Mouse (Mus musculus) CH12.LX (cell line): ENCODE measurements around the gene Rrp36. TPM values are rescaled to one million over a fixed set of nuclear protein-coding genes. Genes with fewer than 3 reads are reported as not detected.

Source experiments
- DNase-seq: peaks from one replicate; pipeline ENCODE4 v3.0.0-alpha.2; 2013; ENCODE audit errors: extremely low read depth
- H3K27ac ChIP-seq: 2 replicates; pipeline ENCODE4 v1.5.1; 2012; ENCODE audit warnings: low read depth, mild to moderate bottlenecking, control low read depth, moderate library complexity; ENCODE audit not compliant: insufficient read depth
- H3K27me3 ChIP-seq: replicated peaks from 2 replicates; pipeline ENCODE3; 2012; ENCODE audit warnings: inconsistent platforms
- H3K36me3 ChIP-seq, 2 experiments: replicated peaks in 1 of 2; 2 replicates each; pipeline versions ENCODE3 to v1.6.1; 2012; ENCODE audit warnings: inconsistent platforms in 1 of 2, low read length in 1 of 2, mild to moderate bottlenecking in 1 of 2, mixed read lengths in 1 of 2, moderate library complexity in 1 of 2; ENCODE audit not compliant: control insufficient read depth in 1 of 2, insufficient read depth in 1 of 2
- H3K4me1 ChIP-seq, 2 experiments: 2 replicates each; pipeline ENCODE4 v1.6.1; 2012; ENCODE audit warnings: inconsistent platforms in 1 of 2, moderate library complexity in 1 of 2; ENCODE audit not compliant: insufficient read depth in 2 of 2, control insufficient read depth in 1 of 2
- H3K4me2 ChIP-seq: 2 replicates; pipeline ENCODE4 v1.6.1; 2012; ENCODE audit warnings: low read depth, mild to moderate bottlenecking, control low read depth; ENCODE audit not compliant: poor library complexity, insufficient read depth, severe bottlenecking
- H3K4me3 ChIP-seq, 3 experiments: fragments of 150-350 bp in 1 of 3; sonication (generic) in 1 of 3; replicated peaks in 1 of 3; 2 replicates each; pipeline versions ENCODE3 to v1.5.1; 2011 to 2012; ENCODE audit warnings: low read depth in 2 of 3, low read length in 2 of 3, mild to moderate bottlenecking in 2 of 3, moderate library complexity in 2 of 3, control low read depth in 1 of 3, improper control_type of control experiment in 1 of 3, inconsistent platforms in 1 of 3, mixed read lengths in 1 of 3; ENCODE audit not compliant: poor library complexity in 1 of 3
- H3K79me2 ChIP-seq: replicated peaks from 2 replicates; pipeline ENCODE4 v1.6.1; 2012; ENCODE audit warnings: mild to moderate bottlenecking, moderate library complexity; ENCODE audit not compliant: control insufficient read depth, poor library complexity, insufficient read depth, severe bottlenecking; ENCODE audit errors: extremely low read depth
- H3K9ac ChIP-seq: 2 replicates; pipeline ENCODE4 v1.6.1; 2012; ENCODE audit warnings: low read depth, mild to moderate bottlenecking, control low read depth, moderate library complexity; ENCODE audit not compliant: insufficient read depth
- H3K9me3 ChIP-seq: replicated peaks from 2 replicates; pipeline ENCODE3; 2012; ENCODE audit warnings: low read length, inconsistent platforms, mixed read lengths
- BHLHE40 ChIP-seq: IDR thresholded peaks from 2 replicates; pipeline ENCODE4 v1.6.1; 2011; ENCODE audit warnings: mild to moderate bottlenecking, low read depth, low read length, improper control_type of control experiment
- CHD2 ChIP-seq: IDR thresholded peaks from 2 replicates; pipeline ENCODE4 v1.6.1; 2011; ENCODE audit warnings: low read length, improper control_type of control experiment
- CTCF ChIP-seq, 2 experiments: IDR thresholded peaks in 1 of 2; conservative IDR thresholded peaks in 1 of 2; 2 replicates each; pipeline ENCODE4 v1.5.1; 2011 to 2012; ENCODE audit warnings: low read depth in 2 of 2, low read length in 2 of 2, improper control_type of control experiment in 1 of 2, inconsistent platforms in 1 of 2, mild to moderate bottlenecking in 1 of 2, moderate library complexity in 1 of 2
- E2F4 ChIP-seq: IDR thresholded peaks from 2 replicates; pipeline ENCODE4 v1.6.1; 2011; ENCODE audit warnings: low read depth, low read length, improper control_type of control experiment; ENCODE audit not compliant: insufficient replicate concordance
- ELF1 ChIP-seq: IDR thresholded peaks from 2 replicates; pipeline ENCODE4 v1.6.1; 2014; ENCODE audit warnings: low read depth, mild to moderate bottlenecking, inconsistent platforms, low read length, improper control_type of control experiment
- ETS1 ChIP-seq: conservative IDR thresholded peaks from 2 replicates; pipeline ENCODE4 v1.6.1; 2012; ENCODE audit warnings: low read depth, mild to moderate bottlenecking, inconsistent platforms, low read length, improper control_type of control experiment, moderate library complexity
- GABPA ChIP-seq: IDR thresholded peaks from 2 replicates; pipeline ENCODE4 v1.6.1; 2012; ENCODE audit warnings: low read depth, low read length, improper control_type of control experiment, inconsistent platforms; ENCODE audit not compliant: insufficient replicate concordance
- JUN ChIP-seq: IDR thresholded peaks from 2 replicates; pipeline ENCODE4 v1.6.1; 2011; ENCODE audit warnings: low read depth, mild to moderate bottlenecking, low read length, improper control_type of control experiment, moderate library complexity; ENCODE audit not compliant: insufficient read depth
- JUND ChIP-seq: conservative IDR thresholded peaks from 2 replicates; pipeline ENCODE4 v1.6.1; 2011; ENCODE audit warnings: low read depth, low read length, improper control_type of control experiment
- KAT2A ChIP-seq: IDR thresholded peaks from 2 replicates; pipeline ENCODE4 v1.6.1; 2012; ENCODE audit warnings: low read length, improper control_type of control experiment, inconsistent platforms; ENCODE audit not compliant: insufficient replicate concordance
- MAFK ChIP-seq: IDR thresholded peaks from 2 replicates; pipeline ENCODE4 v1.6.1; 2011; ENCODE audit warnings: low read length, improper control_type of control experiment; ENCODE audit not compliant: insufficient replicate concordance
- MAZ ChIP-seq: IDR thresholded peaks from 2 replicates; pipeline ENCODE4 v1.6.1; 2012; ENCODE audit warnings: low read depth, mild to moderate bottlenecking, inconsistent platforms, low read length, improper control_type of control experiment, moderate library complexity
- MEF2A ChIP-seq: IDR thresholded peaks from 2 replicates; pipeline ENCODE4 v1.6.1; 2014; ENCODE audit warnings: low read depth, mild to moderate bottlenecking, inconsistent platforms, low read length, improper control_type of control experiment, borderline replicate concordance
- MXI1 ChIP-seq: IDR thresholded peaks from 2 replicates; pipeline ENCODE4 v1.6.1; 2011; ENCODE audit warnings: mild to moderate bottlenecking, low read depth, low read length, improper control_type of control experiment
- NELFE ChIP-seq: IDR thresholded peaks from 2 replicates; pipeline ENCODE4 v1.6.1; 2011; ENCODE audit warnings: low read depth, low read length, improper control_type of control experiment
- NRF1 ChIP-seq: IDR thresholded peaks from 2 replicates; pipeline ENCODE4 v1.6.1; 2014; ENCODE audit warnings: low read depth, mild to moderate bottlenecking, inconsistent platforms, low read length, improper control_type of control experiment, moderate library complexity
- PAX5 ChIP-seq: IDR thresholded peaks from 2 replicates; pipeline ENCODE4 v1.6.1; 2012; ENCODE audit warnings: low read length, inconsistent platforms, mixed read lengths
- POLR2A ChIP-seq: IDR thresholded peaks from 2 replicates; pipeline ENCODE4 v1.6.1; 2011; ENCODE audit warnings: low read depth, mild to moderate bottlenecking, improper control_type of control experiment, low read length
- POLR2AphosphoS2 ChIP-seq: IDR thresholded peaks from 2 replicates; pipeline ENCODE4 v1.6.1; 2011; ENCODE audit warnings: low read depth, low read length, improper control_type of control experiment
- SMC3 ChIP-seq: IDR thresholded peaks from 2 replicates; pipeline ENCODE4 v1.6.1; 2011; ENCODE audit warnings: low read depth, low read length, improper control_type of control experiment
- TBP ChIP-seq: conservative IDR thresholded peaks from 2 replicates; pipeline ENCODE4 v1.6.1; 2011; ENCODE audit warnings: low read depth, low read length, improper control_type of control experiment
- TCF12 ChIP-seq: IDR thresholded peaks from 2 replicates; pipeline ENCODE4 v1.6.1; 2014; ENCODE audit warnings: low read depth, mild to moderate bottlenecking, inconsistent platforms, low read length, improper control_type of control experiment
- UBTF ChIP-seq: IDR thresholded peaks from 2 replicates; pipeline ENCODE4 v1.6.1; 2012; ENCODE audit warnings: low read depth, mild to moderate bottlenecking, inconsistent platforms, low read length, improper control_type of control experiment, moderate library complexity
- USF1 ChIP-seq: IDR thresholded peaks from 2 replicates; pipeline ENCODE4 v1.6.1; 2014; ENCODE audit warnings: low read depth, mild to moderate bottlenecking, inconsistent platforms, low read length, improper control_type of control experiment
- USF2 ChIP-seq: conservative IDR thresholded peaks from 2 replicates; pipeline ENCODE4 v1.6.1; 2011; ENCODE audit warnings: low read depth, low read length, improper control_type of control experiment
- ZC3H11A ChIP-seq: IDR thresholded peaks from 2 replicates; pipeline ENCODE4 v1.6.1; 2012; ENCODE audit warnings: low read depth, mild to moderate bottlenecking, inconsistent platforms, low read length, improper control_type of control experiment
- ZKSCAN1 ChIP-seq: IDR thresholded peaks from 2 replicates; pipeline ENCODE4 v1.6.1; 2012; ENCODE audit warnings: low read depth, inconsistent platforms, low read length, improper control_type of control experiment, borderline replicate concordance
- ZNF384 ChIP-seq: IDR thresholded peaks from 2 replicates; pipeline ENCODE4 v1.6.1; 2012; ENCODE audit warnings: low read depth, low read length, improper control_type of control experiment, inconsistent platforms
- dilution Hi-C: fragments of 300-500 bp; cut with MboI; formaldehyde crosslinking; loops from 2 replicates; pipeline ENCODE4 v1.14.3; 2020; ENCODE audit warnings: low sequenced_read_pairs; ENCODE audit not compliant: extremely low pct_unique_long_range_greater_than_20kb, extremely low pct_ligation_motif_present
- in situ Hi-C: fragments of 300-500 bp; cut with MboI; formaldehyde crosslinking; loops from 3 replicates; pipeline ENCODE4 v1.14.3; 2019; ENCODE audit warnings: low sequenced_read_pairs, low pct_ligation_motif_present, low pct_unique_long_range_greater_than_20kb, mixed read lengths
- polyA plus RNA-seq: library from polyadenylated mRNA; unstranded; fragments of >175 nt; gene quantifications from 2 replicates; pipeline ENCODE4 v1.2.1, GENCODE M21; 2012; ENCODE audit warnings: low read depth; ENCODE audit not compliant: insufficient read length
- total RNA-seq, 2 experiments: library from RNA; depleted of rRNA; stranded (reverse); fragments of 300-350 nt in 1 of 2; fragments of >200 nt in 1 of 2; gene quantifications; 2 replicates each; pipeline ENCODE4 v1.2.3; 2012 to 2014

The Rrp36 gene
- total and polyA plus RNA-seq, 3 experiments: 38.1 to 53.6 (median 46.1) TPM

DNA sequence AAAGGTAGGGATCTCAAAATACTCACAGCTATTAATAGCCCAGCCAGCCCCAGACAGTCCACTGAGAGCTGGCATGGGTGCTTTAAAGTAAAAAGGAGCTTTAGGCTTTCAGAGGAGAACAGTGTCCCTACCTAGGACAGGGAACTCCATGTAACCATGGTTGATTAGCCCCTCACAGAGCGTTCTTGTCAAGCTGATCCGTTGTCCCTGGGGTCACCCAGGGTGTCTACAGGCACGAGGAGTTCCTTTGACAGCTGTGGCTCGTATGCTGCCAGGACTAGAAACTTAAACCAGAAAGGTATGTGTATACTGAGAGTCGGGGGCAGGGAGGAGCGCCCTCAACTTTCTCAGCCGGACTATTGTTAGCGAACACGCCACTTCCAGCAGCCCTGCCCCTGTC, 4.8 kb upstream of the Rrp36 start:
- in situ Hi-C loops (no loop called here), dilution Hi-C loops (no loop called here)
- Histone ChIP-seq H3K9me3 (no peaks in the 10 kb centered on the region), H3K9ac (peak overlapping the region; percentile 99; the same call in 1 of the 2 replicates), H3K27ac (no peak overlapping the region), H3K27me3 (no peaks in the 10 kb centered on the region), H3K4me2 (peak overlapping the region; percentile 81), H3K4me1 (peaks cover 12 to 39% of the 10 kb centered on the region in 2 experiments), H3K79me2 (peaks cover 29% of the 10 kb centered on the region), H3K36me3 (peaks cover 53 to 65% of the 10 kb centered on the region in 2 experiments), H3K4me3 (no peak overlapping the region)
- DNase-seq: no peak
- no peak for TF ChIP-seq KAT2A
- no peak for TF ChIP-seq NRF1
- TF ChIP-seq MXI1: no peak
- TF ChIP-seq JUND: no peak
- TF ChIP-seq SMC3: no peak
- TF ChIP-seq BHLHE40: no peak
- no peak for TF ChIP-seq UBTF
- TF ChIP-seq GABPA: no peak
- no peak for TF ChIP-seq E2F4
- TF ChIP-seq ZNF384: no peak
- TF ChIP-seq TBP: no peak
- TF ChIP-seq MEF2A: no peak
- TF ChIP-seq NELFE: no peak
- no peak for TF ChIP-seq ETS1
- no peak for TF ChIP-seq TCF12
- TF ChIP-seq ELF1: no peak
- no peak for TF ChIP-seq CTCF (conservative IDR thresholded peaks at IDR 0.05 in 1 of 2, IDR thresholded peaks at IDR 0.05 in 1 of 2; ENCODE audit: low read depth in 2 of 2, low read length in 2 of 2)
- no peak for TF ChIP-seq MAZ
- TF ChIP-seq USF2: no peak

DNA sequence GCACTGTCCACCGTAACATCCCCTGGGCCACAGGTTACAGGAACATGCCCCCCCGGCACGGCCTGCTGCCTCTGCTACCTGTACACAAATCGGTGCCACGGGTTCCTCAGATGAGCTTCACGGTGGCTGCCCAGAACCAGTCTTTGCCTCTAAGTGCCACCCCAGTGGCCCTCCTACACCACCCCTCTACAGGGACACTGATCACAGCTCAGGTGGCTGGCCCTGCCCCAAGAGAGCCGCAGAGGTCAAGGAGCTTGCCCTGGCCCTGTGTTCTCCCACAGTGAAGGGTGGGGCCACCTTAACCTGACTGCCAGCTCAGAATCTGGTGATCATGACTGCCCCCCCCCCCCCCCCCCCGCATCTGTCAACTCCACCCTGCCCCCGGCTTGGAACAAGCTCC, 4.3 kb upstream of the Rrp36 start, which contains the start of gene Mea1:
Gene Mea1, plus strand, starts transcription at position 378 of the 400 bp plus-strand sequence.
- peaks cover 12 to 39% of the 10 kb centered on the region in 2 experiments for H3K4me1 ChIP-seq
- H3K9ac ChIP-seq: peak within 1 kb of the TSS; percentile 99
- peaks cover 48 to 61% of the 10 kb centered on the region in 2 experiments for H3K36me3 ChIP-seq
- dilution Hi-C loops (no loop called here), in situ Hi-C loops (no loop called here)
- H3K79me2 ChIP-seq: peaks cover 33% of the 10 kb centered on the region
- H3K27me3 ChIP-seq: no peaks in the 10 kb centered on the region
- peak within 1 kb of the TSS; percentile 81 for H3K4me2 ChIP-seq
- no peak for TF ChIP-seq CHD2
- TF ChIP-seq USF1: no peak
- TF ChIP-seq ZC3H11A: no peak
- TF ChIP-seq NRF1: no peak
- no peak for TF ChIP-seq ZKSCAN1
- no peak for TF ChIP-seq JUN
- no peak for TF ChIP-seq PAX5
- no peak for TF ChIP-seq MAFK
- no peak for TF ChIP-seq POLR2AphosphoS2
- no peak for TF ChIP-seq POLR2A
- TF ChIP-seq JUND: no peak
- no peak for TF ChIP-seq TCF12
- TF ChIP-seq MAZ: no peak
- peak within 1 kb of the TSS; percentile 77 to 99 (median 86) for H3K4me3 ChIP-seq
- no peak for DNase-seq
- no peaks in the 10 kb centered on the region for H3K9me3 ChIP-seq
- H3K27ac ChIP-seq: no peak within 1 kb of the TSS
